Mouse (Mus musculus) gastrocnemius, adult 2 months (tissue): ENCODE data around the gene Caly. TPM values are rescaled to one million over a fixed set of nuclear protein-coding genes. Genes with fewer than 3 reads are reported as not detected.
A peak's percentile ranks its signal among the peaks of the same experiment; 100 is the strongest.

Source experiments
- DNase-seq: peaks from one replicate; pipeline ENCODE4 v3.0.0; 2022
- H3K27ac ChIP-seq: fragments of 200-600 bp; 2 replicates; pipeline ENCODE4 v1.8.1; 2022; ENCODE audit warnings: mild to moderate bottlenecking
- H3K4me3 ChIP-seq: fragments of 200-600 bp; 2 replicates; pipeline ENCODE4 v1.8.1; 2022; ENCODE audit warnings: mild to moderate bottlenecking, moderate library complexity
- CTCF ChIP-seq: fragments of 200-600 bp; IDR thresholded peaks from 2 replicates; pipeline ENCODE4 v1.8.1; 2022; ENCODE audit warnings: antibody characterized with exemption, mild to moderate bottlenecking, moderate library complexity
- intact Hi-C: fragments of 180-260 bp; cut with DNase I; formaldehyde crosslinking; loops from one replicate; pipeline ENCODE4 v1.15.1; 2025
- long read RNA-seq, 2 experiments: library from polyadenylated mRNA; stranded (forward); transcript quantifications; one replicate each; pipeline ENCODE4 v2.0.0; 2021
- total RNA-seq, 2 experiments: library from RNA; stranded (reverse); gene quantifications; 2 replicates each; pipeline ENCODE4 v1.2.3; 2021

Caly gene
- under 1 TPM in 1 of 2 experiments, not detected in 1; 0.20 TPM for total RNA-seq
- long read RNA-seq, experiment 1, partial matches to known transcripts, result 0 of 1 reads
- long read RNA-seq, experiment 1, other reads (novel, unspliced or antisense), result 1 of 1 reads
- long read RNA-seq, experiment 2, result 0 reads

- intact Hi-C loops, result no loop called here
- no peak within 1 kb of the TSS for H3K4me3 ChIP-seq
- no peak for DNase-seq
- no peak within 1 kb of the TSS for H3K27ac ChIP-seq
- no peak for TF ChIP-seq CTCF
Measured at GRCm38 (mm10) chr7:140082242-140082678, at the start of gene Caly. Caly (minus strand) TSS chr7:140082548.

DNA sequence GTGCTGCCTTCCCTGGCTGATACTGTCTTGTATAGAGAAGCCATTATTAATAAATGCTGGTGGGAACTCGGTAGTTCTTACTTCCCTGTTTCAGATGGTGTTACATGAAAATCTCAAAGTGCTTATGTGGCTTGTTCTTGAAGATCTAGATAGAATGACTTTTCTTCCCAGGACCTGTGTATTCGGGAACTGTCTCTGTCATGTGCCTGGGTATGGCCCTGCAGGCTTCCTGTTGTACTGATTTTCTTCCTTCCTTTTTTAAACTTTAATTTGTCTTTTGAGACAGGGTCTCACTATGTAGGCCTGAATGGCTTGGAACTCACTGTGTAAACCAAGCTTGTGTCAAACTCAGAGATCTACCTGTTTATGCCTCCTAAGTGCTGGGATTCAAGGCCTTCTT is 45.6 kb upstream of the Caly start:
- intact Hi-C loops, result loop anchor here (10.0 kb wide), 1 partner anchor 1203 kb away; no protein-coding TSS in a partner anchor
- H3K27ac ChIP-seq, result no peak overlapping the region
- DNase-seq, result no peak
- H3K4me3 ChIP-seq, result no peak overlapping the region
- TF ChIP-seq CTCF, result no peak

- Histone ChIP-seq H3K27ac (peak overlapping the region; percentile 16; the same call in 1 of the 2 replicates), H3K4me3 (peak overlapping the region; percentile 9; the same call in 1 of the 2 replicates)
- intact Hi-C loops, result loop anchor here (10.0 kb wide), 1 partner anchor 1202 kb away; no protein-coding TSS in a partner anchor
- no peak for DNase-seq
- no peak for TF ChIP-seq CTCF
Measured at GRCm38 (mm10) chr7:140126934-140127333, 44.6 kb upstream of the Caly start.

DNA sequence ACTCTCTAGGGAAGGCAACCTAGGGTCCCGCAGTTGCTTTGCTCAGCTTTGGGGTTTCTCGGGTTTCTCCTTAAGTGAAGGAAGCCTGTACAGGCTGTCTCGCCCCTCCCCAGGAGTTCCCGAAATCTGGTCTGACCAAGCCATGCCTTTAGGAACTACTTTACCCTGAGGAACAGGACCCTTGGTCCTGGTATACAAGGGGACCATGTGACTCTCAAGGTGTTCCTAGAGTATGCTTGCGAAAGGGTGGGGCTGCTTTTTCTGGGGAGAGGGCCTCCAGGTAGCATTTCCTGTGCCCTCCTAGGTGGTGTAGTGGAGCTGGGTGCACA is 43.6 kb upstream of the Caly start:
- H3K27ac ChIP-seq, result peak overlapping the region; percentile 92
- H3K4me3 ChIP-seq, result peak overlapping the region; percentile 95
- no peak for TF ChIP-seq CTCF
- intact Hi-C loops, result loop anchor here (10.0 kb wide), 1 partner anchor 1201 kb away; no protein-coding TSS in a partner anchor
- no peak for DNase-seq

DNA sequence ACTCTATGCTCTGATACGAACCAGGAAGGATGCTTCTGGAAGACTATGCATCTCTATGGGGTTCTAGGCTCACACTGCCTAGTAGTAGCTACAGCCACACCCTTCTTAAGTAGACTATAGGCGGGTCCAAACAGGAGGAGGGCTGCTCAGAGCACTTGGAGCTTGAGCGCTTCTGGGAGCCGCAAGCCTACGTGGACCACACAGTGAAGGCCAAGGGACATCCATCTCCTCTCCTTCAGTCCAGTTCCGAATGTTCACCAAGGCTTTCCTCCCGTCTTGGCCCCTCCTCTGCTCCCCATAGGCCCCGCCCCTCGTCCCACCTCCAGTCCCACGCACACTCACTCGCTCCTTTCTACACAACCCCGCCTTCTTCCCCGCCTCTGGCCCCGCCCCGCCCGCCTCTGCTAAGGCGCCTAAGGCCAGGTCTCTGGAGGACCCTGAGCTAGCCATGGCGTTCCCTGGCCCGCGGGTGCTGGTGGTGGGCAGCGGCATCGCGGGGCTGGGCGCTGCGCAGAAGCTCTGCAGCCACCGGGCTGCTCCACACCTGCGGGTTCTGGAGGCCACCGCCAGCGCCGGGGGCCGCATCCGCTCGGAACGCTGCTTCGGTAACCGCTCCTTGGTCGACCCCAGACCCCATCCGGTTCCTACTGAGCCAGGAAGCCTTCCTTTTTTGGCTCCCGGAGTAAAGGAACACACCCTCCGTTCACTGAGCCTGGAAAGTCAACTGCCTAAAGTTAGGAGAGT is 43.1 kb upstream of the Caly start:
- no peak for TF ChIP-seq CTCF
- intact Hi-C loops, result loop anchor here (10.0 kb wide), 1 partner anchor 1201 kb away; no protein-coding TSS in a partner anchor
- H3K4me3 ChIP-seq, result peak overlapping the region; percentile 95
- DNase-seq, result peak; percentile 96
- peak overlapping the region; percentile 92 for H3K27ac ChIP-seq

GRCm38 (mm10) chr7:140124382-140124781 is 42.0 kb upstream of the Caly start:
- H3K27ac ChIP-seq, result no peak overlapping the region
- intact Hi-C loops, result loop anchor here (10.0 kb wide), 1 partner anchor 1200 kb away; no protein-coding TSS in a partner anchor
- no peak overlapping the region for H3K4me3 ChIP-seq
- no peak for TF ChIP-seq CTCF
- DNase-seq, result no peak

- no peak for TF ChIP-seq CTCF
- no peak for DNase-seq
- H3K27ac ChIP-seq, result no peak overlapping the region
- intact Hi-C loops, result loop anchor here (10.0 kb wide), 1 partner anchor 1198 kb away; no protein-coding TSS in a partner anchor
- H3K4me3 ChIP-seq, result no peak overlapping the region
Measured at GRCm38 (mm10) chr7:140122765-140123164, 40.4 kb upstream of the Caly start.

DNA sequence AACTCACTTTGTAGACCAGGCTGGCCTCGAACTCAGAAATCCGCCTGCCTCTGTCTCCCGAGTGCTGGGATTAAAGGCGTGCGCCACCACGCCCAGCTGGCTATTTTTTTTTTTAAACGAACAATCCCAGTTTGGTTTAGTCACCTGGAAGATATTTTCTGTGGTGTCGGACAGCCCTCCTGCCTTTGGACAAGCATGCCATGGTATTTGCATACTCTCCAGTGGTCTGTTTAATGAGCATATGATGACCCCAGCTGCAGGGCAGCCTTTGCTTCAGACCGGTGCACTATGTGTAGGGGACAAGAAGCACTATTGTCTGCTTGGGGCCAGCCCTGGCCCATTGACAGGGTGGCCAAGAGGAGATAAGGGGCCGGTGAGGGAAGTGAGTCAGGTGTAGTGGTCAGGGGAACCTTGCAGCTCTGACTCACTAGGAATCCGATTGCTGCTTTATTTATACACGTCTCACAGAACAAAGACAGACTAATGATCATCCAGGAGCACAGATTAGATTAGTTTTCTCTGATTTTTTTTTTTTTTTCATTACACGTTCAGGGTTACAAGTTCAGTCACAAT is 39.1 kb upstream of the Caly start:
- DNase-seq, result no peak
- intact Hi-C loops, result loop anchor here (10.0 kb wide), 1 partner anchor 1197 kb away; no protein-coding TSS in a partner anchor
- H3K4me3 ChIP-seq, result no peak overlapping the region
- TF ChIP-seq CTCF, result no peak
- H3K27ac ChIP-seq, result no peak overlapping the region

GRCm38 (mm10) chr7:140120484-140120883 is 38.1 kb upstream of the Caly start:
- no peak for TF ChIP-seq CTCF
- DNase-seq, result no peak
- Histone ChIP-seq H3K27ac (no peak overlapping the region), H3K4me3 (no peak overlapping the region)
- intact Hi-C loops, result loop anchor here (10.0 kb wide), 1 partner anchor 1196 kb away; no protein-coding TSS in a partner anchor

DNA sequence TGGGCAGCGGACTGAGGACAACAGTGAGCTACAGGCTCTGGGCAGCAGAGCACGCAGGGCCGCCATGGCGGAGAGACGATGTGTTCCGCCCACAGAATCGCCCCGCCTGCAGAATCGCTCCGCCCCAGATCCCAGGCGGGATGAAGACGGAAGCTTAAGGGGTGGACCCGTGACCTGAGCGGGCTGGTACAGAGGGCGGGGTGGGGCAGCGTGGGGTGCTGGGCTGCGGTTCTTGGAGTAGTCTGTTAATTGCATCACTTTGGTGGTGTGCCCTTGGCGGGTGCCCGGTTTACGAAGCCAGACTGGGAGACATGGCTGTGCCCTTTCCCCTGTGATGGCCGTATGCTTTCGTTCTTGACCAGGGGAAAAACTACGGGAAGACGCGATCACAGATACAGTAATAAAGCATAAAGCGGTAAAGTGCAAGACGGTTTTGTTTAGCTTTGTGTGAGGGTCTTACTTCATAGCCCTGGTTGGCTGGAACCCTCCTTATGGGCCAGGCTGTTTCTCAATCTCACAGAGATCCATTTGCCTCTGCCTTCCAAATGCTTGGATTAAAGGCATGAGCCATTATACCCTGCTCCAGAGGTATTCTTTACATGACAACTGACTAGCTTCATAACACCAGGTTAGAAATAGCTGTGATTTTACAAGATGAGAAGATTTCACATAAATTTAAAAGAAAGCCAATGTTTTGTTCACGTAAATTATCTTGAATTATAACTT is 34.1 kb upstream of the Caly start, which contains the start of gene Echs1:
Echs1 (minus strand) TSS at position 148 of the 726 bp plus-strand sequence.
- Histone ChIP-seq H3K4me3 (peak within 1 kb of the TSS; percentile 91), H3K27ac (peak within 1 kb of the TSS; percentile 97)
- no peak for TF ChIP-seq CTCF
- intact Hi-C loops, result loop anchor here (1.0 to 5.0 kb wide), 2 partner anchors 14 to 79 kb away; partner anchors contain the start of genes Fuom, Tubgcp2 and Zfp511
- peak; percentile 95 for DNase-seq

- peak; percentile 69 for DNase-seq
- no peak; the same call in 1 of the 2 replicates for TF ChIP-seq CTCF
- intact Hi-C loops, result loop anchor here (1.0 to 5.0 kb wide), 2 partner anchors 13 to 78 kb away; partner anchors contain the start of genes Fuom, Tubgcp2 and Zfp511
- peak within 1 kb of the TSS; percentile 91 for H3K4me3 ChIP-seq
- peak within 1 kb of the TSS; percentile 97 for H3K27ac ChIP-seq
Measured at GRCm38 (mm10) chr7:140115583-140116328, 33.4 kb upstream of the Caly start, which contains the start of gene Paox. Paox (plus strand) TSS chr7:140115799.
